Mouse (Mus musculus) embryonic facial prominence, embryonic 10.5 days (tissue): ENCODE results near the gene Mllt10. TPM values are rescaled to one million over a fixed set of nuclear protein-coding genes. Genes with fewer than 3 reads are reported as not detected.

Experiments
- DNase-seq: peaks from one replicate; pipeline ENCODE4 v3.0.0-alpha.2; 2017; ENCODE audit warnings: low spot score
- H3K27ac ChIP-seq: fragments of 300-500 bp; sonication (generic); replicated peaks from 2 replicates; pipeline ENCODE4 v1.5.1; 2016; ENCODE audit warnings: mild to moderate bottlenecking
- H3K27me3 ChIP-seq: fragments of 300-500 bp; sonication (generic); replicated peaks from 2 replicates; pipeline ENCODE4 v1.6.1; 2016; ENCODE audit warnings: low read depth, mild to moderate bottlenecking; ENCODE audit not compliant: poor library complexity, severe bottlenecking
- H3K36me3 ChIP-seq: fragments of 300-500 bp; sonication (generic); replicated peaks from 2 replicates; pipeline ENCODE4 v1.6.1; 2016; ENCODE audit warnings: mild to moderate bottlenecking, moderate library complexity
- H3K4me1 ChIP-seq: fragments of 300-500 bp; sonication (generic); 2 replicates; pipeline ENCODE4 v1.6.1; 2016
- H3K4me3 ChIP-seq: fragments of 300-500 bp; sonication (generic); 2 replicates; pipeline ENCODE4 v1.5.1; 2016; ENCODE audit warnings: mild to moderate bottlenecking, moderate library complexity
- H3K9me3 ChIP-seq: fragments of 300-500 bp; sonication (generic); 2 replicates; pipeline ENCODE4 v1.6.1; 2016; ENCODE audit warnings: mild to moderate bottlenecking
- WGBS: fragments of 180-500 bp; shearing (Covaris S2); methylation state at CpG from one replicate; pipeline ENCODE4 v1.1.7; 2016; 5-methylcytosine and 5-hydroxymethylcytosine counted together
- polyA plus RNA-seq: library from polyadenylated mRNA; unstranded; fragments of >200 nt; fragmentation: Nextera tagmentation; extraction: Ambion mirVana; gene quantifications from 2 replicates; pipeline ENCODE4 v1.2.1, GENCODE M21; 2016

The Mllt10 gene
- polyA plus RNA-seq: 64.4 and 65.5 TPM in 2 replicates

GRCm38 (mm10) chr2:18055016-18055928 lies at the start of gene Mllt10:
Gene Mllt10, plus strand, starts transcription at chr2:18055237.
- Histone ChIP-seq H3K27ac (peak within 1 kb of the TSS; percentile 99), H3K4me1 (peaks cover 66% of the 10 kb centered on the region), H3K9me3 (no peaks in the 10 kb centered on the region), H3K4me3 (peak within 1 kb of the TSS; percentile 79), H3K36me3 (no peaks in the 10 kb centered on the region), H3K27me3 (no peaks in the 10 kb centered on the region)
- WGBS: under 1% methylated on average over 20 of the region's 20 CpGs
- DNase-seq: no peak

GRCm38 (mm10) chr2:18011226-18011625 lies 43.8 kb upstream of the Mllt10 start:
- DNase-seq: no peak
- H3K4me3 ChIP-seq: no peak overlapping the region
- no peaks in the 10 kb centered on the region for H3K36me3 ChIP-seq
- H3K4me1 ChIP-seq: no peaks in the 10 kb centered on the region
- WGBS: 88% methylated on average over 6 of the region's 6 CpGs
- H3K9me3 ChIP-seq: no peaks in the 10 kb centered on the region
- no peak overlapping the region for H3K27ac ChIP-seq
- no peaks in the 10 kb centered on the region for H3K27me3 ChIP-seq

- Histone ChIP-seq H3K4me1 (no peaks in the 10 kb centered on the region), H3K9me3 (no peaks in the 10 kb centered on the region), H3K27ac (no peak overlapping the region), H3K4me3 (no peak overlapping the region), H3K36me3 (no peaks in the 10 kb centered on the region), H3K27me3 (no peaks in the 10 kb centered on the region)
- 92% methylated on average over 3 of the region's 3 CpGs for WGBS
- DNase-seq: no peak
Observed at GRCm38 (mm10) chr2:18012866-18013265, 42.2 kb upstream of the Mllt10 start.

- WGBS: 57% methylated on average over 3 of the region's 3 CpGs
- no peak for DNase-seq
Observed at GRCm38 (mm10) chr2:18015581-18015980, 39.5 kb upstream of the Mllt10 start.

GRCm38 (mm10) chr2:18016639-18017038 lies 38.4 kb upstream of the Mllt10 start:
- DNase-seq: no peak
- Histone ChIP-seq H3K9me3 (no peaks in the 10 kb centered on the region), H3K4me1 (no peaks in the 10 kb centered on the region), H3K4me3 (no peak overlapping the region), H3K36me3 (no peaks in the 10 kb centered on the region), H3K27me3 (no peaks in the 10 kb centered on the region), H3K27ac (no peak overlapping the region)
- 88% methylated on average over 1 of the region's 1 CpGs for WGBS

More at GRCm38 (mm10) chr2:18015581-18015980, 39.5 kb upstream of the Mllt10 start:
- Histone ChIP-seq H3K27ac (no peak overlapping the region), H3K4me1 (no peaks in the 10 kb centered on the region), H3K9me3 (no peaks in the 10 kb centered on the region), H3K36me3 (no peaks in the 10 kb centered on the region), H3K4me3 (no peak overlapping the region), H3K27me3 (no peaks in the 10 kb centered on the region)

- H3K27ac ChIP-seq: no peak overlapping the region
- WGBS: 94% methylated on average over 6 of the region's 6 CpGs
- no peak overlapping the region for H3K4me3 ChIP-seq
- no peak for DNase-seq
- H3K9me3 ChIP-seq: no peaks in the 10 kb centered on the region
- H3K4me1 ChIP-seq: no peaks in the 10 kb centered on the region
- H3K27me3 ChIP-seq: no peaks in the 10 kb centered on the region
- H3K36me3 ChIP-seq: no peaks in the 10 kb centered on the region
Observed at GRCm38 (mm10) chr2:18017321-18017720, 37.7 kb upstream of the Mllt10 start.

GRCm38 (mm10) chr2:18019122-18019521 lies 35.9 kb upstream of the Mllt10 start:
- no peaks in the 10 kb centered on the region for H3K4me1 ChIP-seq
- no peak for DNase-seq
- 85% methylated on average over 1 of the region's 1 CpGs for WGBS

GRCm38 (mm10) chr2:18022886-18023285 lies 32.2 kb upstream of the Mllt10 start:
- Histone ChIP-seq H3K4me1 (peaks cover 24% of the 10 kb centered on the region), H3K9me3 (no peaks in the 10 kb centered on the region), H3K27me3 (no peaks in the 10 kb centered on the region), H3K27ac (no peak overlapping the region), H3K36me3 (no peaks in the 10 kb centered on the region), H3K4me3 (no peak overlapping the region)
- WGBS: 69% methylated on average over 1 of the region's 1 CpGs
- no peak for DNase-seq

More at GRCm38 (mm10) chr2:18019122-18019521, 35.9 kb upstream of the Mllt10 start:
- no peaks in the 10 kb centered on the region for H3K36me3 ChIP-seq
- no peak overlapping the region for H3K27ac ChIP-seq
- no peak overlapping the region for H3K4me3 ChIP-seq
- H3K27me3 ChIP-seq: no peaks in the 10 kb centered on the region
- H3K9me3 ChIP-seq: no peaks in the 10 kb centered on the region

GRCm38 (mm10) chr2:18025116-18025515 lies 29.9 kb upstream of the Mllt10 start:
- peaks cover 41% of the 10 kb centered on the region for H3K4me1 ChIP-seq

GRCm38 (mm10) chr2:18025781-18026115 lies 29.3 kb upstream of the Mllt10 start:
- peak overlapping the region; percentile 84 for H3K4me3 ChIP-seq
- H3K36me3 ChIP-seq: no peaks in the 10 kb centered on the region
- WGBS: 1% methylated on average over 14 of the region's 14 CpGs
- H3K27me3 ChIP-seq: no peaks in the 10 kb centered on the region
- H3K9me3 ChIP-seq: no peaks in the 10 kb centered on the region
- DNase-seq: no peak
- peak overlapping the region; percentile 100 for H3K27ac ChIP-seq
- peaks cover 47% of the 10 kb centered on the region for H3K4me1 ChIP-seq

More at GRCm38 (mm10) chr2:18025116-18025515, 29.9 kb upstream of the Mllt10 start:
- H3K4me3 ChIP-seq: peak overlapping the region; percentile 84
- H3K36me3 ChIP-seq: no peaks in the 10 kb centered on the region
- peak overlapping the region; percentile 100 for H3K27ac ChIP-seq
- no peak for DNase-seq
- 39% methylated on average over 5 of the region's 5 CpGs for WGBS
- H3K9me3 ChIP-seq: no peaks in the 10 kb centered on the region
- H3K27me3 ChIP-seq: no peaks in the 10 kb centered on the region

- Histone ChIP-seq H3K4me1 (peaks cover 53% of the 10 kb centered on the region), H3K27me3 (no peaks in the 10 kb centered on the region), H3K36me3 (no peaks in the 10 kb centered on the region), H3K9me3 (no peaks in the 10 kb centered on the region), H3K27ac (peak overlapping the region; percentile 100), H3K4me3 (peak overlapping the region; percentile 84)
- peak; percentile 77 for DNase-seq
- WGBS: under 1% methylated on average over 44 of the region's 44 CpGs
Observed at GRCm38 (mm10) chr2:18026116-18026947, 28.7 kb upstream of the Mllt10 start.

GRCm38 (mm10) chr2:18027448-18028139 lies 27.4 kb upstream of the Mllt10 start:
- WGBS: under 1% methylated on average over 44 of the region's 44 CpGs
- DNase-seq: peak; percentile 97
- H3K4me1 ChIP-seq: peaks cover 66% of the 10 kb centered on the region

More at GRCm38 (mm10) chr2:18027448-18028139, 27.4 kb upstream of the Mllt10 start:
- no peaks in the 10 kb centered on the region for H3K9me3 ChIP-seq
- no peaks in the 10 kb centered on the region for H3K27me3 ChIP-seq
- H3K27ac ChIP-seq: peak overlapping the region; percentile 100
- H3K36me3 ChIP-seq: no peaks in the 10 kb centered on the region
- peak overlapping the region; percentile 84 for H3K4me3 ChIP-seq
